In the genomic region with DNA sequence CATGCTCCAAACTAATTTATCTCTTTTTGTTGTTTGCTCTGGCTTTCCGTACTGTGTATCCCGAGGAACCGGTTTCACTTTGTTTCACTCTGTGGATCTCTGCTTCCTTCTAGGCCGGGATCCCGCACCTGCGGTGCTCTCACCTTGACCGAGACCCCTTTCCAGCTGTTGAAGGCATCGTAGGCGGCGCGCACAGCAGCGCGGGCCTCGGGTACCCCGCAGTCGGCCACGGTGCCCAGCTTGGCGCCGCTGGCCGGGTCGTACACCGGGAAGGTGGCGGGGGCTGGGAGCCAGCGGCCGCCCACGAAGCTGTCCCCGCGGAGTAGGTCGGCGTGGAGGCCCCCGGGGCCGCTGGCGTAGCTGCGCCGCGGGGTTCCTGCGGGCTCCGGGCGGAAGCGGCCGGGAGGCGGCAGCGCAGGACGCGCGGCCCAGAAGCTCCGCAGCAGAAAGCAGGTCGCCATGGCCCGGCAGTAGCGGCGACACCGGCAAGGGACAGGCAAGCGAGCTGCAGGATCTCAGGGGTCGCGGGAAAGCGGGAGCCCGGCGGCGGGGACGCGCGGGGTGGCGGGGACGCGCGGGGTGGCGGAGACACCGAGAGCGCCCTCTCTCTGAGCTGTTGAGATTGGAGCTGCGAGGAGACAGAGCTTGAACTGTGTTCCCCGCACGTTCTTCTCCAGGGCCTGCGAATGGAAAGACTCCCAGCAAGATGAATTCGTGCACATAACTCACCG, we compare ENCODE assay signal across 8 mouse cellular contexts. TPM values are rescaled to one million over a fixed set of nuclear protein-coding genes. Genes with fewer than 3 reads are reported as not detected.
DNase-seq lines count a peak whose midpoint lies in the region; ATAC-seq and TF ChIP-seq lines count a peak whose summit lies in the region.

Aldh5a1 (minus strand) TSS at position 554 of the 731 bp plus-strand sequence.

- no peaks in the 10 kb centered on the region for H3K36me3 ChIP-seq in forebrain, postnatal 0 days (ENCODE audit: insufficient read depth)

- peak within 1 kb of the TSS; percentile 94 for H3K9ac ChIP-seq in forebrain, postnatal 0 days

- H3K9me3 ChIP-seq in forebrain, postnatal 0 days (ENCODE audit: low read length), result no peaks in the 10 kb centered on the region

- DNase-seq in ES-CJ7 (ENCODE audit: low read depth, low spot score), result peak; percentile 63
- DNase-seq in cerebellum, adult 11-12 months, result peak; percentile 81
- DNase-seq in forebrain, postnatal 0 days, result peak; percentile 86
- DNase-seq in heart, postnatal 25 days (ENCODE audit: low spot score), result peak; percentile 46
- peak; percentile 62 to 86 for DNase-seq in layer of hippocampus, adult 18-20 months (ENCODE audit: low spot score in 2 of 2)
- DNase-seq in lung, adult 2 months, result peak; percentile 70
- peak; percentile 67 for DNase-seq in thymus, postnatal 14 days

- ATAC-seq in forebrain, postnatal 0 days, result peak; percentile 90

- peaks cover 10% of the 10 kb centered on the region for H3K4me1 ChIP-seq in forebrain, postnatal 0 days (ENCODE audit: insufficient read depth)
- peaks cover 7% of the 10 kb centered on the region for H3K4me1 ChIP-seq in lung, adult 2 months (ENCODE audit: control insufficient read depth, insufficient read depth, low read length)
- H3K4me1 ChIP-seq in olfactory bulb, adult 2 months (ENCODE audit: control insufficient read depth, insufficient read depth, low read length), result peaks cover 14% of the 10 kb centered on the region

- intact Hi-C loops in heart, postnatal 25 days (cut with DNase I), result loop anchor here (10.0 kb wide), 1 partner anchor 178 kb away; no protein-coding TSS in a partner anchor

- TF ChIP-seq POLR2A in lung, adult 2 months (IDR thresholded peaks at IDR 0.05; ENCODE audit: borderline replicate concordance, extremely low read depth, low read depth, low read length), result peak; percentile 18; the same call in 1 of the 2 replicates
- peak; percentile 66 for TF ChIP-seq POLR2A in olfactory bulb, adult 2 months (IDR thresholded peaks at IDR 0.05; ENCODE audit: insufficient read depth, low read depth, low read length)

- H3K4me3 ChIP-seq in forebrain, postnatal 0 days (ENCODE audit: low read depth, low read length), result peak within 1 kb of the TSS; percentile 90
- peak within 1 kb of the TSS; percentile 83 for H3K4me3 ChIP-seq in lung, adult 2 months (replicated peaks; ENCODE audit: extremely low read depth, low read depth, low read length)
- peak within 1 kb of the TSS; percentile 95 for H3K4me3 ChIP-seq in olfactory bulb, adult 2 months (ENCODE audit: insufficient read depth, low read depth, low read length)

- TF ChIP-seq CTCF in forebrain, postnatal 0 days (IDR thresholded peaks at IDR 0.05; ENCODE audit: low read depth), result peak; percentile 68
- TF ChIP-seq CTCF in lung, adult 2 months (IDR thresholded peaks at IDR 0.05; ENCODE audit: insufficient read depth, low read length), result peak; percentile 25; the same call in 1 of the 2 replicates
- TF ChIP-seq CTCF in olfactory bulb, adult 2 months (IDR thresholded peaks at IDR 0.05; ENCODE audit: insufficient read depth, low read depth, low read length), result no peak

- peak within 1 kb of the TSS; percentile 86 for H3K27ac ChIP-seq in forebrain, postnatal 0 days (ENCODE audit: low read depth, low read length)
- H3K27ac ChIP-seq in olfactory bulb, adult 2 months (ENCODE audit: insufficient read depth, low read depth, low read length), result peak within 1 kb of the TSS; percentile 81

- H3K27me3 ChIP-seq in forebrain, postnatal 0 days (ENCODE audit: insufficient read depth, low read length), result no peaks in the 10 kb centered on the region

- 1% methylated on average over 75 of the region's 75 CpGs for WGBS in forebrain, postnatal 0 days
- WGBS in lung, adult 2 months, result 1% methylated on average over 67 of the region's 75 CpGs
- under 1% methylated on average over 75 of the region's 75 CpGs for WGBS in olfactory bulb, adult 2 months

- H3K4me2 ChIP-seq in forebrain, postnatal 0 days (ENCODE audit: low read depth), result peak within 1 kb of the TSS; percentile 63

RNA-seq across cellular contexts. Expression of gene Aldh5a1, which starts in this region (rescaled TPM):
- total RNA-seq in forebrain, postnatal 0 days (2014; rRNA removed), result 24.9 and 40.9 TPM in 2 replicates
- polyA plus RNA-seq in forebrain, postnatal 0 days (2015; fragmentation: Nextera tagmentation; extraction: Ambion mirVana), result 7.1 and 11.2 TPM in 2 replicates
- 10 to 100 TPM; 24.4 to 25.6 TPM for total RNA-seq in heart, postnatal 25 days (2021)
- 10 to 100 TPM; 62.0 to 68.8 TPM for total RNA-seq in layer of hippocampus, adult 18-20 months (2021)
- 3.8 TPM in 2 replicates for polyA plus RNA-seq in lung, adult 2 months (2012; rRNA removed)
- polyA plus RNA-seq in olfactory bulb, adult 2 months (2012; ENCODE audit: insufficient read depth, insufficient read length, low replicate concordance, missing spikeins), result not detected in 2 replicates

Comparison
In these comparisons a context has a peak if more than half of its experiments do, and no peak if none do; other contexts are left out.
1. Peak in every context shown above with its lines: DNase-seq, ATAC-seq, H3K4me3 ChIP-seq and H3K27ac ChIP-seq.